Mouse (Mus musculus) embryo, embryonic 11.5 days (tissue): ENCODE measurements at regions not wholly inside any gene's neighbourhood (a gene's known extent, or its start where the extent isn't known, plus 50 kb on each side); places are given as distances from the start of the nearest gene placed in this dataset.

Experiments
- DNase-seq: peaks from one replicate; pipeline ENCODE4 v3.0.0-alpha.2; 2012; ENCODE audit warnings: low read depth, low spot score

DNA sequence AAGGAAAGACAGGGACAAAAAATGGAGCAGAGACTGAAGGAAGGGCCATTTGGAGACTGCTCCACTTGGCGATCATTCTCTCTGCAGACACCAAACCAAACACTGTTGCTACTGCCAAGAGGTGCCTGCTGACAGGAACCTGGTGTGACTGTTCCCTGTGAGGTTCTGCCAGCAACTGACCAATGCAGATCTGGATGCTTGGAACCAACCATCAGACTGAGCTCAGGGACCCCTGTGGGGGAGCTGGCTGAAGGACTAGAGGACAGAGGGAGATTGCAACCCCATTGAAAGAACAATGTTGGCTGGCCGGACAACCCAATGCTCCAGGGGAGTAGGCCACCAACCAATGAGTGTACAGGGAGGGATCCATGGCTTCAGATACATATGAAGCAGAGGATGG lies 139.2 kb upstream of the Cep126 start:
- no peak for DNase-seq

DNA sequence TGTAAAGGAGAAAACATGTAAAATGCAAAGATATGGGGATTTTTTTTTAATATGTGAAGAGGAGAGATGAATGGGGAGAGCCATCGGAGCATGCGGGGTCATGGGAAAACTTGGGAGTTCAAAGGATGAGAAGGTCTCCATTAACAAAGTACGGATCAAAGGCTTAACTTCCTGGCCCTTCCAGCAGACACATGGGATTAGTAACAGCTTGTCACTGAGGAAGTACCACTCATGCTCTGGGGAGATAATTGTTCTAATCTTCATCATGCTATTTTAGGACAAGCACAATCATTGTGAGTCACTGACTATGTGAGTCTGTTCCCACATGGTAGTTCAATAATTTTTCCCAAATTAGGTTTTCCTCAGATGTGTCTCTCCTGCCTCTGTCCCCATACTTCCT lies 115.4 kb upstream of the Cep126 start:
- no peak for DNase-seq

DNA sequence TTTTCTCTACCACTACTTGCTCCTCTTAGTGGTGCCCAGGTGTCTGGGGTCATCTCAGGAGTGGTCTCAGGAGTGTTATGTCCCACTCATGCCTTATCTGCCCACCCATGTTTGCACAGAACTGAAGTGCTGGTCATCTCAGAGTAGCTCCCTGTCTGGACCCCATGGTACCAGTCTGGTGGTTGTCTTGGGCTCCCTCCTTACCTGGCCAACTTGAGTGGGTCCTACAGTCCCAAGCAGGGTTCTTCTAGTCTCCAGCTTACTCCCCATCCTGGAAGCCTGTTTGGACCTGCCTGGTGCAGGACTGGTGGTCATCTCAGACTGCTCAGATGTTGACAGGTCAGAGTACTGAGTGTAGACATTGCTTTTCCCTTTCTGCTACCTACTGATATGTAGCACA lies 94.0 kb upstream of the Cep126 start:
- no peak for DNase-seq

DNA sequence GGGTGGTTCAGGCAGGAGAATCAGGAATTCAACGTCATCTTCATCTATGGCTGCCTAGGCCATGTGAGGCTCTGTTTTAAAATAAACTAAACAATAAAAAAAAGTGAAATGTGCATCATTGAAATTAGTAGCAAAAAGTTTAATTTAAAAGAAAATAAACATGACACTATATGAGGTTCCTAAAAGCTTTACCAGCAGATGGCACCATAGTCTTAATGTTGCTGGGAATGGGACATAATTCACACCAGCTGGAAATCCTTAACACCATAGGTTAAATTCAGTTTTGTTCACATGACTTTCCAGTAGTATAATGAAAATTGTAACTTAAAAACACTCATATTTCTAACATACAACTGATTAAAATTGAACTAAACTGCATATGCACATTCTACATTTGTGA lies 92.3 kb upstream of the Cep126 start:
- DNase-seq, result peak; percentile 29

DNA sequence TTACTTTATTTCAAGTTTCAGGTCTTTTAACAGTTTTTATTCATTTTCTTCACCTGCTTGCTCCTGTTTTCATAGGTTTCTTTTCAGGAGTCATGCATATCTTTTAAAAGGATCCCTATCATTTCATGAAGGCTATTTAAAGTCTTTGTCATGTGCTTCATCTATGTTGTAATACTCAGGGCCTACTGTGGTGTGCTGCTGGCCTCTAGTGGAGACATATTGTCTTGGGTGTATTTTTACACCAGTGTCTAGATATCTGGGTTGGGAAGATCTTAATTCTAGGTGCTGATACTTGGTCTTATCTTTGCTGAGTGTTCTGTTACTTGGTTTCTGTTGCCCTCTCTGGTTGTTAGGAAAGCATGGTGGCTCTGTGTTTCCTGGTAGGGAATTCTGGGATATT lies 74.8 kb upstream of the Cep126 start:
- no peak for DNase-seq

DNA sequence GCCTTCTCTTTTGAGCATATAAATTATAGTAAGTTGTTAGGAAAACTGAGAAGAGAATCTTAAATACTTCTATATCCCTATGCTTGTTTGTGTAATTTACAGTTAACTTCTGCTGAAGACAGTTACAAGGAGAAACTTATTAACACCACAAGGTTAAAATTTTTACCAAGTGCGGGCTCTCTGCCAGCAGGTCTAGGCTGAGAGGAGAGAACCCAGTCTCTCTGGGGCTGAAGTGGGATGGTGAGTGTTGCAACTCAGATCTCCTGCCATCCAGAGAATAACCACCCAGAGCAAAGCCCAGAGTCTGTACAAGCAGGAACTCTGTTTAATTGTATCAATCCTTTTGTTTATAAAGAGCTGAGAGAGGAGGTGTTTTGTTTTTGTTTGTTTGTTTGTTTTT lies 51.3 kb upstream of the Cep126 start:
- no peak for DNase-seq
